Mouse (Mus musculus): ENCODE results near the gene Prdm1. TPM values are rescaled to one million over a fixed set of nuclear protein-coding genes. Genes with fewer than 3 reads are reported as not detected.

Gene Prdm1
- polyA plus RNA-seq, 1 experiment, result 1.7 TPM

- TF ChIP-seq POLR2A (IDR thresholded peaks at IDR 0.05; ENCODE audit: control insufficient read depth, extremely low read depth, insufficient read depth, low read length, poor library complexity) (no peak), CTCF (IDR thresholded peaks at IDR 0.05; ENCODE audit: borderline replicate concordance, control insufficient read depth, extremely low read depth, insufficient read depth, low read length, poor library complexity) (no peak)
- H3K4me1 ChIP-seq (replicated peaks; ENCODE audit: control insufficient read depth, insufficient read depth, low read length), result peaks cover 3% of the 10 kb centered on the region; the same call in 1 of the 2 replicates
- H3K27me3 ChIP-seq (ENCODE audit: control insufficient read depth, insufficient read depth, low read length), result no peaks in the 10 kb centered on the region
- DNase-seq, result peak; percentile 51
- WGBS, result 7% methylated on average over 6 of the region's 6 CpGs
- no peak overlapping the region for H3K4me3 ChIP-seq (ENCODE audit: control insufficient read depth, insufficient read depth, low read length)
- H3K27ac ChIP-seq (ENCODE audit: control insufficient read depth, insufficient read depth, low read length), result no peak overlapping the region
- H3K36me3 ChIP-seq (ENCODE audit: control insufficient read depth, insufficient read depth, low read length), result no peaks in the 10 kb centered on the region
Measured at GRCm38 (mm10) chr10:44483116-44483515, 45.2 kb downstream of the Prdm1 start.

- DNase-seq, result no peak
- H3K4me1 ChIP-seq (replicated peaks; ENCODE audit: control insufficient read depth, insufficient read depth, low read length), result peaks cover 3% of the 10 kb centered on the region; the same call in 1 of the 2 replicates
- no peaks in the 10 kb centered on the region for H3K27me3 ChIP-seq (ENCODE audit: control insufficient read depth, insufficient read depth, low read length)
- H3K4me3 ChIP-seq (ENCODE audit: control insufficient read depth, insufficient read depth, low read length), result no peak overlapping the region
- H3K36me3 ChIP-seq (ENCODE audit: control insufficient read depth, insufficient read depth, low read length), result no peaks in the 10 kb centered on the region
- WGBS, result 89% methylated on average over 5 of the region's 5 CpGs
- H3K27ac ChIP-seq (ENCODE audit: control insufficient read depth, insufficient read depth, low read length), result no peak overlapping the region
- TF ChIP-seq CTCF (IDR thresholded peaks at IDR 0.05; ENCODE audit: borderline replicate concordance, control insufficient read depth, extremely low read depth, insufficient read depth, low read length, poor library complexity), result no peak
- TF ChIP-seq POLR2A (IDR thresholded peaks at IDR 0.05; ENCODE audit: control insufficient read depth, extremely low read depth, insufficient read depth, low read length, poor library complexity), result no peak
Measured at GRCm38 (mm10) chr10:44481379-44481778, 46.9 kb downstream of the Prdm1 start.

GRCm38 (mm10) chr10:44479286-44479685 is 49.0 kb downstream of the Prdm1 start:
- WGBS, result 83% methylated on average over 6 of the region's 6 CpGs
- H3K27ac ChIP-seq (ENCODE audit: control insufficient read depth, insufficient read depth, low read length), result no peak overlapping the region
- H3K4me3 ChIP-seq (ENCODE audit: control insufficient read depth, insufficient read depth, low read length), result no peak overlapping the region
- no peaks in the 10 kb centered on the region for H3K27me3 ChIP-seq (ENCODE audit: control insufficient read depth, insufficient read depth, low read length)
- no peaks in the 10 kb centered on the region for H3K36me3 ChIP-seq (ENCODE audit: control insufficient read depth, insufficient read depth, low read length)
- TF ChIP-seq POLR2A (IDR thresholded peaks at IDR 0.05; ENCODE audit: control insufficient read depth, extremely low read depth, insufficient read depth, low read length, poor library complexity) (no peak), CTCF (IDR thresholded peaks at IDR 0.05; ENCODE audit: borderline replicate concordance, control insufficient read depth, extremely low read depth, insufficient read depth, low read length, poor library complexity) (no peak)
- H3K4me1 ChIP-seq (replicated peaks; ENCODE audit: control insufficient read depth, insufficient read depth, low read length), result peaks cover 3% of the 10 kb centered on the region; the same call in 1 of the 2 replicates
- DNase-seq, result no peak

DNA sequence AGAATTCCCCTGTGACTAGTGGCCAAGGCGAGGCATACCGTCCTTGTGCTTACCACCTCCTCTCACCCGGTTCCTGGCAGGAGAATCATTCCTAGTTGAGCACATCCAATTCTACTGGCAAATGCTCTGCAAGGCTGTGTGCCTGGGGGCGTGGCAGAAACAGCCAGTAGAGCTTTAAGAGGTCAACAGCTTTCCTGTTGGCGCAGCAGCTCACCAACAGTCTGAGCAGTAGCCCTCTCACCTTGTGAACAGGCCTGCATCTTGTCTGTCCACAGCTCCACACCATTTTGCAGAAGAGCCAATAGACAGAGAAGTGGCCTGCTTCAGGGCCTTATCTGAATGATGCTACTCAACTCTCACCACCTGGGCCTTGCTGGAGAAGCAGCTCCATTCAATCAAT is 50.2 kb downstream of the Prdm1 start:
- TF ChIP-seq POLR2A (IDR thresholded peaks at IDR 0.05; ENCODE audit: control insufficient read depth, extremely low read depth, insufficient read depth, low read length, poor library complexity), result no peak
- no peak for TF ChIP-seq CTCF (IDR thresholded peaks at IDR 0.05; ENCODE audit: borderline replicate concordance, control insufficient read depth, extremely low read depth, insufficient read depth, low read length, poor library complexity)
- WGBS, result 84% methylated on average over 5 of the region's 5 CpGs
- Histone ChIP-seq H3K4me1 (replicated peaks; ENCODE audit: control insufficient read depth, insufficient read depth, low read length) (no peaks in the 10 kb centered on the region), H3K27me3 (ENCODE audit: control insufficient read depth, insufficient read depth, low read length) (no peaks in the 10 kb centered on the region), H3K36me3 (ENCODE audit: control insufficient read depth, insufficient read depth, low read length) (no peaks in the 10 kb centered on the region), H3K4me3 (ENCODE audit: control insufficient read depth, insufficient read depth, low read length) (no peak overlapping the region), H3K27ac (ENCODE audit: control insufficient read depth, insufficient read depth, low read length) (no peak overlapping the region)
- DNase-seq, result no peak

DNA sequence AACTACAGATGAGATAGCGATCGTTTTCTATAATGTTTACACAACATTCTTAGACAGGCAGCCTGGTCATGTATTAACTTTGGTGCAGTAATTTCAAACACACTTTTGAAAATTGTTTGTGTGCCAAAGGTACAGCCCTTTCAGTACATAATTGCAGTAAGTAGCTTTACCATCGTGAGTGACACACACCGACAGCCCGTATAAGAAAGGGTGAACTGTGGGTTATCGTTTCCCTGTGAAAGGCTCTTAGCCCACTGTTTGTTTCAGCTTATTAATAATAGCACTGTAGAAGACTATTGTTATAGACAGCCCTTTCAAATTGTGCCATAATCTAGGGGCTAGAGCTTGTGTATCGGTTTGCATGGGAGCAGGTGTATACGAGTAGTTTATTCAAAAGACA is 51.1 kb downstream of the Prdm1 start:
- TF ChIP-seq CTCF (IDR thresholded peaks at IDR 0.05; ENCODE audit: borderline replicate concordance, control insufficient read depth, extremely low read depth, insufficient read depth, low read length, poor library complexity) (no peak), POLR2A (IDR thresholded peaks at IDR 0.05; ENCODE audit: control insufficient read depth, extremely low read depth, insufficient read depth, low read length, poor library complexity) (no peak)
- WGBS, result 94% methylated on average over 8 of the region's 8 CpGs
- Histone ChIP-seq H3K4me3 (ENCODE audit: control insufficient read depth, insufficient read depth, low read length) (no peak overlapping the region), H3K27ac (ENCODE audit: control insufficient read depth, insufficient read depth, low read length) (no peak overlapping the region), H3K27me3 (ENCODE audit: control insufficient read depth, insufficient read depth, low read length) (no peaks in the 10 kb centered on the region), H3K4me1 (replicated peaks; ENCODE audit: control insufficient read depth, insufficient read depth, low read length) (no peaks in the 10 kb centered on the region), H3K36me3 (ENCODE audit: control insufficient read depth, insufficient read depth, low read length) (no peaks in the 10 kb centered on the region)
- no peak for DNase-seq

DNA sequence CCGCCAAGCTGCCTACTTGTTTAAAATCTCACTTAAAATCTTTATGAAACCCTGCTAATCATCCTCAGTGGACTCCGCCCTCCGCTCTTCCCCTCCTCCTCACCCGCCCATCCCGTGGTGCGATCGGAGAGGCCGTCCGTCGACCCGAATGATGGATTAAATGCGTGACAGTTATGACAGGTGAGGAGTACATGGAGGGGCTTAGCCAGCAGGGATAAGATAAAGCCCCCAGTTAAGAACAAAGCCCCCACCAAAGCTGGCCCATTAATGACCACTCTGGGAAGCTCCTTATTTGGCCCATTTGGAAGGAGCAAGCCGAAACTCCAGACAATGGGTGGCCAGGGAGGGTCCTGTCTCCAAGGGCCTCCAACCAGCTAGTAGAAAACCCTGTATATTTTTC is 51.8 kb downstream of the Prdm1 start:
- no peak for DNase-seq
- H3K36me3 ChIP-seq (ENCODE audit: control insufficient read depth, insufficient read depth, low read length), result no peaks in the 10 kb centered on the region
- 96% methylated on average over 13 of the region's 13 CpGs for WGBS
- no peaks in the 10 kb centered on the region for H3K27me3 ChIP-seq (ENCODE audit: control insufficient read depth, insufficient read depth, low read length)
- TF ChIP-seq CTCF (IDR thresholded peaks at IDR 0.05; ENCODE audit: borderline replicate concordance, control insufficient read depth, extremely low read depth, insufficient read depth, low read length, poor library complexity) (no peak), POLR2A (IDR thresholded peaks at IDR 0.05; ENCODE audit: control insufficient read depth, extremely low read depth, insufficient read depth, low read length, poor library complexity) (no peak)
- H3K4me3 ChIP-seq (ENCODE audit: control insufficient read depth, insufficient read depth, low read length), result no peak overlapping the region
- H3K4me1 ChIP-seq (replicated peaks; ENCODE audit: control insufficient read depth, insufficient read depth, low read length), result no peaks in the 10 kb centered on the region
- no peak overlapping the region for H3K27ac ChIP-seq (ENCODE audit: control insufficient read depth, insufficient read depth, low read length)

- H3K4me1 ChIP-seq (replicated peaks; ENCODE audit: control insufficient read depth, insufficient read depth, low read length), result no peaks in the 10 kb centered on the region
- no peaks in the 10 kb centered on the region for H3K27me3 ChIP-seq (ENCODE audit: control insufficient read depth, insufficient read depth, low read length)
- TF ChIP-seq POLR2A (IDR thresholded peaks at IDR 0.05; ENCODE audit: control insufficient read depth, extremely low read depth, insufficient read depth, low read length, poor library complexity), result no peak
- TF ChIP-seq CTCF (IDR thresholded peaks at IDR 0.05; ENCODE audit: borderline replicate concordance, control insufficient read depth, extremely low read depth, insufficient read depth, low read length, poor library complexity), result no peak
- no peaks in the 10 kb centered on the region for H3K36me3 ChIP-seq (ENCODE audit: control insufficient read depth, insufficient read depth, low read length)
- DNase-seq, result no peak
- no peak overlapping the region for H3K27ac ChIP-seq (ENCODE audit: control insufficient read depth, insufficient read depth, low read length)
- no peak overlapping the region for H3K4me3 ChIP-seq (ENCODE audit: control insufficient read depth, insufficient read depth, low read length)
- 72% methylated on average over 3 of the region's 3 CpGs for WGBS
Measured at GRCm38 (mm10) chr10:44475376-44475775, 52.9 kb downstream of the Prdm1 start.

All from thymus, adult 2 months (tissue).